Mouse (Mus musculus): Measurements from ENCODE around the gene Reps1. TPM values are rescaled to one million over a fixed set of nuclear protein-coding genes. Genes with fewer than 3 reads are reported as not detected.
"Not testable (repeated sequence)": the region's sequence is repeated elsewhere in the genome, so short reads cannot be mapped to it uniquely, and the experiment has no call there.

Reps1 gene
- polyA plus RNA-seq, 1 experiment from 2014 or later, result 15.2 TPM

DNA sequence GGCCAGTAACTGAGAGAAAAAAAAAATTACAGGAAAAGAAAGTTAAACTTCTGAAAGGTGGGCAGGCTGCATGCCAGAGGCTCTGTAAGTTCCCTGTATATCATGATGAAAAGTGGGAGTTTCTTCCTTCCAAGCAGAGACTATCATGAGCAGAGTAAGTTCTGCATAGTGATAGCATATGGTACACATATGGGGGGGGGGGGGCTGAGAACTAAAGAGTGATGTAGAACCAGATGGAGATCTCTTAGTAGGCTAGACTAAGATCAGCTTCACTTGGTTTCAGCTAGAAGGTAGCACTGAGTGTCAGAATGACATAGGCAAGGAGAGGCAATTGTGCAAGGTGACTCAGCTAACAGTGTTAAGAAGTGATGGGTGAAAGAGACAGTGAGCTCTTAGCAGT is 55.3 kb downstream of the Reps1 start:
- H3K9me3 ChIP-seq (ENCODE audit: control insufficient read depth, low read length), result no peaks in the 10 kb centered on the region
- H3K27ac ChIP-seq (ENCODE audit: low read depth, low read length), result no peak overlapping the region
- no peak for ATAC-seq
- H3K4me3 ChIP-seq (ENCODE audit: low read length), result no peak overlapping the region
- H3K36me3 ChIP-seq (ENCODE audit: control insufficient read depth, insufficient read depth, low read length), result peaks cover 11% of the 10 kb centered on the region
- H3K4me1 ChIP-seq (ENCODE audit: control insufficient read depth, insufficient read depth, low read depth, low read length), result no peaks in the 10 kb centered on the region
- no peak overlapping the region for H3K4me2 ChIP-seq (ENCODE audit: low read length)
- H3K27me3 ChIP-seq (replicated peaks; ENCODE audit: control insufficient read depth, insufficient read depth, low read length), result no peaks in the 10 kb centered on the region
- no peak overlapping the region for H3K9ac ChIP-seq (ENCODE audit: low read depth, low read length)

DNA sequence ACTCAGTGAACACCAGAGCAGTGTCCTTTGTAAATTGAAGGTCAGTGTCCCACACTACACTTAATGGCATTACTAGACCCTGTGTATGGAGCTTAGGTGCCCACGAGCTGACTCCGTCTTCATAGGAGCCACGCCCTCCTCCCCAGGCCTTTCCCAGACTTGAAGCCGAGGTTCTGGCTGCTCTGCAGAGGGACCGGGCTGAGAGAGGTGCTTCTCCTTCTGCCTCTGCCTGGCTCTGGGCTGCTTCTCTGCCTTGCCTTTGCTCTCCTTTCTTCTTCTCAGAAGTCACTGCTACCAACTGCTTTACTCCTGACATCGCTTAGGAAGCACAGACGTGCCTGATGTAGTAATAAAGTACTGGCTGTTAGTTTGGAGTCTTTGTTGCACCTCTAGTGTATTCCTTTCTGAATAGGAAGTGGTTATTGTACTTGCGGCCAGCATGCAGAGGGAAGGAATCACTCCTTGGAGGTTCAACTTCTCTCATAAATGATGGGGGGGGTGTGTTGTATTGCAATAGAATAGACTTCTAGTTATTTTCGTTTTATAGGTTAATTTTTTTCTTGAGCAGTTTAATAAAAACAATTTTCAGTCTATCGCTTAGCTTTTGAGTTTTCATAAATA is 57.9 kb downstream of the Reps1 start:
- Histone ChIP-seq H3K36me3 (ENCODE audit: control insufficient read depth, insufficient read depth, low read length) (peaks cover 10% of the 10 kb centered on the region), H3K4me1 (ENCODE audit: control insufficient read depth, insufficient read depth, low read depth, low read length) (no peaks in the 10 kb centered on the region), H3K4me2 (ENCODE audit: low read length) (no peak overlapping the region), H3K9ac (ENCODE audit: low read depth, low read length) (no peak overlapping the region), H3K27me3 (replicated peaks; ENCODE audit: control insufficient read depth, insufficient read depth, low read length) (no peaks in the 10 kb centered on the region), H3K27ac (ENCODE audit: low read depth, low read length) (no peak overlapping the region), H3K9me3 (ENCODE audit: control insufficient read depth, low read length) (no peaks in the 10 kb centered on the region), H3K4me3 (ENCODE audit: low read length) (no peak overlapping the region)
- ATAC-seq, result no peak; the same call in 1 of the 2 replicates
- 85% methylated on average over 10 of the region's 10 CpGs for WGBS

DNA sequence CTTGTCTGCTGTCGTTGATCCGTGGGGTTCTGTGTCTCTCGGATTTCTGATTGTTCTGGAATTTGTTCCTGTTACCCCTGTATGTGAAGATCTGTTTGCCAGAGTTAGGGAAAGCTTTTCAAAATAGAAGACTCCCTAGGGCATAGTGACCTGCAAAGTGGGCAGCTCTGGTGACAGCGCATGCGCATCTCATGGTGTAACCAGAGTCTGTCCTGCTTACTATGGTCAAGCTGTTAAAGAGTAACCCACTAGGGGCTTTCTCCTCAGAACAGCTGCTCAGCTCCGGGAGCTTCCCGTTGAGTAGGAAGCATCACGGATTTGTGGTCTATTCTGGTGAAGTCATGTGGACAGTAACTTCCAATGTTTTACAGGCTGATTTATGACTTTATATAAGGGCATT is 62.7 kb downstream of the Reps1 start:
- no peak for ATAC-seq
- no peak overlapping the region for H3K27ac ChIP-seq (ENCODE audit: low read depth, low read length)
- 62% methylated on average over 8 of the region's 8 CpGs for WGBS
- no peak overlapping the region for H3K4me2 ChIP-seq (ENCODE audit: low read length)
- H3K27me3 ChIP-seq (replicated peaks; ENCODE audit: control insufficient read depth, insufficient read depth, low read length), result no peaks in the 10 kb centered on the region
- no peak overlapping the region for H3K9ac ChIP-seq (ENCODE audit: low read depth, low read length)
- H3K9me3 ChIP-seq (ENCODE audit: control insufficient read depth, low read length), result no peaks in the 10 kb centered on the region
- no peak overlapping the region for H3K4me3 ChIP-seq (ENCODE audit: low read length)
- no peaks in the 10 kb centered on the region for H3K4me1 ChIP-seq (ENCODE audit: control insufficient read depth, insufficient read depth, low read depth, low read length)
- H3K36me3 ChIP-seq (ENCODE audit: control insufficient read depth, insufficient read depth, low read length), result peaks cover 39% of the 10 kb centered on the region

DNA sequence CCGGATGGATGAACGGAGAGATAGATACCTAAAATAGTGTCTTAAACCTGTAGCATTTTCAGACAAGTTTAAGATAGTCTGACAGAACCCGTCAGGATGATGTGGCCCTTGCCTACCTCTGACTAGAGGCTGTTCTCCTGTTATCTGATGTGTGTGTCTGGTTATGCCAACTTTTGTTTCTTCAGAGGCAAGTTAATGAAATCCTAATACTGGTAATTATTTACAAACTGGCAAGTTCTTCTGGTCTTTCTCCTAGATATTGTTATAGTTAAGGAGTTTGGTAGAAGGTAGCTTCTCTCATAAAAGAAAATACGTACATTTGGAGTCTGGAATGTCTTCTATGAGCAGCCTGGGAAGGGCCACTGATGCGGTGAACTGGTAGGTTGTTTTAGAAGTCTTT is 74.6 kb downstream of the Reps1 start:
- Histone ChIP-seq H3K4me2 (ENCODE audit: low read length) (no peak overlapping the region), H3K36me3 (ENCODE audit: control insufficient read depth, insufficient read depth, low read length) (no peaks in the 10 kb centered on the region), H3K4me3 (ENCODE audit: low read length) (no peak overlapping the region), H3K27ac (ENCODE audit: low read depth, low read length) (no peak overlapping the region), H3K9ac (ENCODE audit: low read depth, low read length) (no peak overlapping the region), H3K9me3 (ENCODE audit: control insufficient read depth, low read length) (no peaks in the 10 kb centered on the region), H3K4me1 (ENCODE audit: control insufficient read depth, insufficient read depth, low read depth, low read length) (no peaks in the 10 kb centered on the region), H3K27me3 (replicated peaks; ENCODE audit: control insufficient read depth, insufficient read depth, low read length) (no peaks in the 10 kb centered on the region)
- 94% methylated on average over 5 of the region's 5 CpGs for WGBS
- ATAC-seq, result no peak

DNA sequence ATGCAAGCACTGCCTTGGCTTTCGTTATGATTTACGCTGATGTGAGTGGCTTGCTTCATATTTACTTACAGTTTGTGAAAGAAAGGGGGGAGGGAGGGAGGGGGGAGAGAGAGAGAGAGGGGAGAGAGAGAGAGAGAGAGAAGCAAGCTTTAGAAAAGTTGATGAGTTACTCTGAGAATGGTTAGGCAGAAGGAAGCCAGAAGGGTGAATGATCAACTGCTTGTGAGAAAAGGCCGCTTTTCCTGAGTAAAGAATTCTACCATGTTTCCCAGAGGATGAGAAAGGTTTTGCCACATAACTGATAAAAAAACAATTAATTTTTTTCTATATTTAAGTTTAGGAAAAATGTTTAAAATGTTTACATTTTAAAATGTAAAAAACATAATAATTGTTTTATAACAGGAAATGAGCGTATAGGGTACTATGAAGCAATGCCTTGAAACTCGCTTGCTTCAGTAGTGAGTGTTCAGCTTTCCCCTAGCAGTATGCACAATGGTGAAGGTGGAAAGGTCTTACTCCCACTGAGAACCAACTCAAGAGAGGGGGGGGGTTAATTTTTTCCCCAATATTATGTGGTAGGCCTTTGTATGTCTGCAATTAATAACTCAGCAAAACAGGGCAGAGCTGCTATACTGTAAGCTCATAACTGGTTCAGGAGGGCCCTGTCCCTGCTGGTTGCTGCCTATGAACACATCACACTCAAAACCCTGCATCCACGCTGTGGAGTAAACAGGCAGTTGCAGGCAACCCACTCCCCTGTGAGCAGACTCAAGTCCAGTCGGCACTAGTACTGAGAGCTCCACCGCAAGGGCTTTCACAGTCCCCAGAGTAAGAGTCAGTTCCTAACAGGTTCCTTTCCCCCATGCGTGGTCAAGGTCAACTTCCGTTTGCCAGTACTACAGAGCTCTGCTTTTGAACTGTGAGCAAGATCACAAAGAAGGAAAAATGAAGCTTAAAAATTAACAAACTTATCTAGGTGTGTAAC is 76.3 kb downstream of the Reps1 start:
- 89% methylated on average over 10 of the region's 10 CpGs for WGBS
- no peaks in the 10 kb centered on the region for H3K4me1 ChIP-seq (ENCODE audit: control insufficient read depth, insufficient read depth, low read depth, low read length)
- no peaks in the 10 kb centered on the region for H3K36me3 ChIP-seq (ENCODE audit: control insufficient read depth, insufficient read depth, low read length)
- no peak; the same call in 1 of the 2 replicates for ATAC-seq
- no peak overlapping the region for H3K4me3 ChIP-seq (ENCODE audit: low read length)
- no peak overlapping the region for H3K27ac ChIP-seq (ENCODE audit: low read depth, low read length)
- H3K4me2 ChIP-seq (ENCODE audit: low read length), result no peak overlapping the region
- no peaks in the 10 kb centered on the region for H3K9me3 ChIP-seq (ENCODE audit: control insufficient read depth, low read length)
- H3K27me3 ChIP-seq (replicated peaks; ENCODE audit: control insufficient read depth, insufficient read depth, low read length), result no peaks in the 10 kb centered on the region
- H3K9ac ChIP-seq (ENCODE audit: low read depth, low read length), result no peak overlapping the region

DNA sequence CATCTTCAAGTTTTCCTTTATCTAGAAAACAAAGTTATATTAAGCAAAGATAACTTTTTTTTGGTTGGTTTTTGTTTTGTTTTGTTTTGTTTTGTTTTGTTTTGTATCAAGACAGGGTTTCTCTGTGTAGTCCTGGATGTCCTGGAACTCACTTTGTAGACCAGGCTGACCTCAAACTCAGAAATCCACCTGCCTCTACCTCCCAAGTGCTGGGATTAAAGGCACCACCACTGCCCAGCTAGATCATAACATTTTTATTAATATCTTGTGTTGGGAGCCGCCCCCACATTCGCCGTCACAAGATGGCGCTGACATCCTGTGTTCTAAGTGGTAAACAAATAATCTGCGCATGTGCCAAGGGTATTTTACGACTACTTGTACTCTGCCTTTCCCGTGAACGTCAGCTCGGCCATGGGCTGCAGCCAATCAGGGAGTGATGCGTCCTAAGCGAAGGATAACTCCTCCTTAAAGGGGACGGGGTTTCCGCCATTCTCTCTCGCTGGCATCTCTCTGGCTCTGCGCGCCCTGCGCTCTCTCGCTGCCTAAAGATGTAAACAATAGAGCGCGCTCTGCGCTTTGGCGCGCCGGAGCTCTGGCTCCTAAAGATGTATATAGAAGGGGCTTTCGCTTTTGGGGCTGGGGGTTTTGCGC is 83.3 kb downstream of the Reps1 start:
- WGBS, result 71% methylated on average over 13 of the region's 26 CpGs
- peak; percentile 52; the same call in 1 of the 2 replicates for ATAC-seq

DNA sequence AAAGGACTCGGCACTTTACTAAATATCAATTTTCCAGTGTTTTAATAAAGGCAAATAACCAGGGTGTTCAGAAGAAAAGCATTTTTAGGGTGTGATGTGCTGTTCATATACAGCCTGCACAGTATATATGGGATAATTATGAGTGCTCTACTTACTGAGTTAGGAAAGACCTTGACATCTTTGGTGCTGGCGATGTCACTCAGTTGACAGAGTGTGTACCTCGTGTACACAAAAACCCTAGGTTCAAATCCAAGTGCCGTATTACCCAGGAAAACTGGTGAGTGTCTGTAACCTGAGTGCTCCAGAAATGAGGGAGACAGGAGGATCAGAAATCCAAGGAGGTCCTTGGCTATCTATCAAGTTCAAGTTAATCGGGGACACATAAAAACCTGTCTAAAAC is 84.0 kb downstream of the Reps1 start:
- no peaks in the 10 kb centered on the region for H3K4me1 ChIP-seq (ENCODE audit: control insufficient read depth, insufficient read depth, low read depth, low read length)
- WGBS, result 81% methylated on average over 5 of the region's 5 CpGs
- H3K27ac ChIP-seq (ENCODE audit: low read depth, low read length), result no peak overlapping the region
- no peaks in the 10 kb centered on the region for H3K9me3 ChIP-seq (ENCODE audit: control insufficient read depth, low read length)
- ATAC-seq, result peak; percentile 54; the same call in 1 of the 2 replicates
- peak overlapping the region; percentile 35 for H3K4me2 ChIP-seq (ENCODE audit: low read length)
- H3K9ac ChIP-seq (ENCODE audit: low read depth, low read length), result no peak overlapping the region
- no peaks in the 10 kb centered on the region for H3K36me3 ChIP-seq (ENCODE audit: control insufficient read depth, insufficient read depth, low read length)
- H3K27me3 ChIP-seq (replicated peaks; ENCODE audit: control insufficient read depth, insufficient read depth, low read length), result no peaks in the 10 kb centered on the region
- peak overlapping the region; percentile 25 for H3K4me3 ChIP-seq (ENCODE audit: low read length)

More for the DNA sequence above, 83.3 kb downstream of the Reps1 start:
- H3K4me1 ChIP-seq (ENCODE audit: control insufficient read depth, insufficient read depth, low read depth, low read length); H3K9me3 ChIP-seq (ENCODE audit: control insufficient read depth, low read length); H3K36me3 ChIP-seq (ENCODE audit: control insufficient read depth, insufficient read depth, low read length); H3K27me3 ChIP-seq (replicated peaks; ENCODE audit: control insufficient read depth, insufficient read depth, low read length); H3K4me2 ChIP-seq (ENCODE audit: low read length); H3K27ac ChIP-seq (ENCODE audit: low read depth, low read length); H3K9ac ChIP-seq (ENCODE audit: low read depth, low read length): not testable (repeated sequence)
- peak overlapping the region; percentile 25 for H3K4me3 ChIP-seq (ENCODE audit: low read length)

DNA sequence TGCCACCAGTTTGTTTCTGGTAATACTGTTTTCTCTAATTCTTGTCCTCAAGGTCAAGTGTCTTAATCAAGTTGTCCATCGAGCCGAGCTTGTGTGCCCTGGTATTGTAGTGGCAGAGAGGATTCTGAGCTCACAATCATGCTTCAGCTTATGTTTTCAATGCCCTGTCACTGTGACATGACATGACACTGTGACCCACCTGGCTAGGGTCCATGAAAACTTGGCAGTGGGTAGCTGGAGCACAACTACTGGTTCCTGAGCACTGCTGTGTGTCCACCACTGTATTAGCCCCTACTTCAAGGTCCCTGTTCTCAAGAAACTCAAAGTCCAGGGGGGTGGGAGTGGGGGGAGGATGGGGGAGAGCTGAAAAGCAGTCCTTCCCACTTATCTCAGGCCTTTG is 85.7 kb downstream of the Reps1 start:
- Histone ChIP-seq H3K4me2 (ENCODE audit: low read length) (no peak overlapping the region), H3K9ac (ENCODE audit: low read depth, low read length) (no peak overlapping the region), H3K36me3 (ENCODE audit: control insufficient read depth, insufficient read depth, low read length) (no peaks in the 10 kb centered on the region), H3K27me3 (replicated peaks; ENCODE audit: control insufficient read depth, insufficient read depth, low read length) (no peaks in the 10 kb centered on the region), H3K9me3 (ENCODE audit: control insufficient read depth, low read length) (no peaks in the 10 kb centered on the region), H3K4me1 (ENCODE audit: control insufficient read depth, insufficient read depth, low read depth, low read length) (no peaks in the 10 kb centered on the region), H3K4me3 (ENCODE audit: low read length) (no peak overlapping the region), H3K27ac (ENCODE audit: low read depth, low read length) (no peak overlapping the region)
- WGBS, result 82% methylated on average over 2 of the region's 2 CpGs
- no peak for ATAC-seq

DNA sequence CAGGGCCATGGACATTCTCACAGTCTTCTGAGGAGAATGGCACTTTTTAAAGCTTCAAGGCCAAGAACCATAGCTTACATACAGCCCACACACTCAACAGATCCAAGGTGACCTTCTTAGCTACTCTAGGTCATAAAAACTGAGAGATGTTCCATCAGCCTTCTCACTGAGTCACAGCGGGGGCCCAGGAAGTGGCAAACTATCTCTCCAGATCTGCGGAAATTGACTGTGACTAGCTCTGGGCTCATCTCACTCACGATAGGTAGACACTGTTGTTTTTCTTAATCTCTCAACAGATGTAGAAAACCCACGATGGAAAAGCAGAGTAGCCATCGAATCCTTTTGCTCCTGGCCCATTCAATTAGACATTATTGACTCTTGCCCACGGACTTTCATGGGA is 86.6 kb downstream of the Reps1 start:
- Histone ChIP-seq H3K27ac (ENCODE audit: low read depth, low read length) (no peak overlapping the region), H3K36me3 (ENCODE audit: control insufficient read depth, insufficient read depth, low read length) (no peaks in the 10 kb centered on the region), H3K4me1 (ENCODE audit: control insufficient read depth, insufficient read depth, low read depth, low read length) (no peaks in the 10 kb centered on the region), H3K27me3 (replicated peaks; ENCODE audit: control insufficient read depth, insufficient read depth, low read length) (no peaks in the 10 kb centered on the region), H3K4me2 (ENCODE audit: low read length) (no peak overlapping the region), H3K9me3 (ENCODE audit: control insufficient read depth, low read length) (no peaks in the 10 kb centered on the region), H3K4me3 (ENCODE audit: low read length) (no peak overlapping the region), H3K9ac (ENCODE audit: low read depth, low read length) (no peak overlapping the region)
- no peak for ATAC-seq
- WGBS, result 87% methylated on average over 6 of the region's 6 CpGs
